Mouse (Mus musculus): ENCODE results near the gene Iqck.

DNA sequence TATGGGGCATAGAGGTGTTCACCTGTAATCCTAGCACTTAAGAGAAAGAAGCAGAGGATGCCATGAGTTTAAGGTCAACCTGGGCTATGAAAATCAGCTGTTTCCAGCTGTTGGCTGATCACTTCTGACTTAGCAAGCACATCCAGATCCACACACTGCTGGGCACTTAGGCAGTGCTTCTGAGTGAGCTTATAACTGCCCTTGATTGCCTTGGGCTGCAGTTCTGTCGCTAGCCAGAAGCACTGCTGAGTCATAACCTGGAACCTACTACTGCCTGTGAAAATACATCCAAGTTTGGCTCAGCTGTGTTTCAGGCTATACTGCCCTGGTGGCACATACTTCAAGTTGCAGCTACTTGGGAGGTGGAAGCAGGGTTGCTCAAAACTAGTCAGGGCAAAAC lies 13.8 kb upstream of the Iqck start:
- TF ChIP-seq POLR2A (IDR thresholded peaks at IDR 0.05; ENCODE audit: low read depth, low read length) (no peak), CTCF (IDR thresholded peaks at IDR 0.05; ENCODE audit: extremely low read depth, insufficient read length, insufficient replicate concordance, low read depth, low read length) (no peak)

All from small intestine, adult 2 months (tissue).